Mouse (Mus musculus) cerebellum, adult 2 months (tissue): ENCODE results near the gene Cxcl3. TPM values are rescaled to one million over a fixed set of nuclear protein-coding genes. Genes with fewer than 3 reads are reported as not detected.

Experiments
- DNase-seq, 2 experiments: peaks; one replicate each; pipeline ENCODE4 v3.0.0; 2021
- H3K27ac ChIP-seq: fragments of 200-500 bp; 2 replicates; pipeline ENCODE4 v1.5.1; 2012; ENCODE audit warnings: low read length, control low read depth, inconsistent platforms; ENCODE audit not compliant: insufficient read depth
- H3K27me3 ChIP-seq: fragments of 200-500 bp; 2 replicates; pipeline ENCODE4 v1.6.1; 2012; ENCODE audit warnings: inconsistent platforms, mild to moderate bottlenecking, low read length, moderate library complexity; ENCODE audit not compliant: control insufficient read depth, insufficient read depth
- H3K4me1 ChIP-seq: fragments of 200-500 bp; 2 replicates; pipeline ENCODE4 v1.6.1; 2011; ENCODE audit warnings: low read length; ENCODE audit not compliant: control insufficient read depth, insufficient read depth
- H3K4me3 ChIP-seq: fragments of 200-500 bp; replicated peaks from 2 replicates; pipeline ENCODE3; 2011; ENCODE audit warnings: mild to moderate bottlenecking, low read depth, low read length, control low read depth; ENCODE audit not compliant: insufficient read depth
- CTCF ChIP-seq: fragments of 200-500 bp; IDR thresholded peaks from 2 replicates; pipeline ENCODE4 v1.5.1; 2011; ENCODE audit warnings: low read depth, mild to moderate bottlenecking, control low read depth, low read length, moderate library complexity, borderline replicate concordance; ENCODE audit not compliant: insufficient read depth
- POLR2A ChIP-seq: fragments of 200-500 bp; IDR thresholded peaks from 2 replicates; pipeline ENCODE4 v1.6.1; 2011; ENCODE audit warnings: low read length, control low read depth, borderline replicate concordance; ENCODE audit not compliant: insufficient read depth
- WGBS: fragments of 180-500 bp; shearing (Covaris S2); methylation state at CpG from one replicate; pipeline ENCODE4 v1.1.7; 2018; 5-methylcytosine and 5-hydroxymethylcytosine counted together
- polyA plus RNA-seq: library from polyadenylated mRNA; depleted of rRNA; stranded (reverse); fragments of >200 nt; gene quantifications from 2 replicates; pipeline ENCODE4 v1.2.3, GENCODE M21; 2012

Gene Cxcl3
- polyA plus RNA-seq, 1 experiment: not detected

DNA sequence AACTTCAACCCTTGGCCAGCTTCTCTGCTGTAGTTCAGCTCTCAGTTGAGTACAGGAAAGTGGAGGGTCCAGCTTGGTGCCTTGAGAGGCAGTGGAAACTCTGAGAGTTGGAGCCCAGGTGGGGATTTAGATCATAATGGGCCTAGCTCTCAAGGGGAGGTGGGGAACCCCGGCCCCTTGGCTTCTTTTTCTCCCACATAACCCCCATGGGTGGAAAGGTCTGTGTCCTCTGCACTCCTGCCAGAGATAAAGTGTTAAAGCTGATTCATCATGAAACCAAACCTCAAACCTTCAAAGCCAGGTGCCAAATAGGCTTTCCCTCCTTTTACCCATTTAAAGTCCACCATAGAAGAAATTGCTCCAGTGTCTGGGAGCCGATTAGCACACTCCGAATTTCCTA is 24.1 kb upstream of the Cxcl3 start:
- Histone ChIP-seq H3K4me3 (no peak overlapping the region), H3K27ac (no peak overlapping the region), H3K4me1 (no peaks in the 10 kb centered on the region), H3K27me3 (no peaks in the 10 kb centered on the region; the same call in 1 of the 2 replicates)
- DNase-seq: no peak
- 87% methylated on average over 3 of the region's 3 CpGs for WGBS
- TF ChIP-seq POLR2A (no peak), CTCF (no peak)

DNA sequence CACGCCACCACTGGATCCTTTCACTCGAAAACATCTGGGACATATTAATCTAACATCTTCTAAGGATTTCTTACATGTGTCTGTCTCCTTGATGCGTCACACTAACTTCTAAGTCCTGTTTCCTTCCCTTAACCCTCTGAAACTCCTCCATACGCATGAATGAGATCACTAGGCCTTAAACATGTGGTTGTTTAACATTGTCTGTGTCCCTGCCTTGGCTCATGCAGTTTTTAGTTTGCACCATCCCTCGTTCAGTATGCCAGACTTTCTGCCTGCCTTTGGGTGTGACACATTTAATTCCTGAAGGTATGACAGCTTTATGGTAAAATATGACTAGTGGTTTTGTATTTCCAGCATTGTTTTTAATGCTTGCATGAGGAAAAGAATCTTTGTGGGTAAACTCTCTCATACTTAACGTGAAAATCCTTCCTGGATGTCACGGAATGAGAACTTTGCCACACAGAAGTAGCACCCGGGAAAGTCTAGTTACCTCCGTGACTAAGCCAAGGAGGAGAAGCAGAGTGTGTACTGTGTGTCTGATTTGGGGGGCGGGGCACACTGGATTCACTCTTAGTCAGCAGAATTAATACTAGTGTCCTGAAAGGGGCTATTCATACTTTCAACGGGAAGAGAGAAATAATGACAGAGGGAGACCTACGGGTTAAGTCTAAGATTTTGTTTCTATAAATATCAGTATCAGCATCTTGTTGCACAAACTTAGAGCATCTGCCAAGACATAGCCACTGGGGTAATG is 21.8 kb upstream of the Cxcl3 start:
- 84% methylated on average over 12 of the region's 12 CpGs for WGBS
- Histone ChIP-seq H3K4me3 (no peak overlapping the region), H3K4me1 (no peaks in the 10 kb centered on the region), H3K27me3 (no peaks in the 10 kb centered on the region), H3K27ac (no peak overlapping the region)
- TF ChIP-seq POLR2A (no peak), CTCF (no peak)
- DNase-seq: no peak

DNA sequence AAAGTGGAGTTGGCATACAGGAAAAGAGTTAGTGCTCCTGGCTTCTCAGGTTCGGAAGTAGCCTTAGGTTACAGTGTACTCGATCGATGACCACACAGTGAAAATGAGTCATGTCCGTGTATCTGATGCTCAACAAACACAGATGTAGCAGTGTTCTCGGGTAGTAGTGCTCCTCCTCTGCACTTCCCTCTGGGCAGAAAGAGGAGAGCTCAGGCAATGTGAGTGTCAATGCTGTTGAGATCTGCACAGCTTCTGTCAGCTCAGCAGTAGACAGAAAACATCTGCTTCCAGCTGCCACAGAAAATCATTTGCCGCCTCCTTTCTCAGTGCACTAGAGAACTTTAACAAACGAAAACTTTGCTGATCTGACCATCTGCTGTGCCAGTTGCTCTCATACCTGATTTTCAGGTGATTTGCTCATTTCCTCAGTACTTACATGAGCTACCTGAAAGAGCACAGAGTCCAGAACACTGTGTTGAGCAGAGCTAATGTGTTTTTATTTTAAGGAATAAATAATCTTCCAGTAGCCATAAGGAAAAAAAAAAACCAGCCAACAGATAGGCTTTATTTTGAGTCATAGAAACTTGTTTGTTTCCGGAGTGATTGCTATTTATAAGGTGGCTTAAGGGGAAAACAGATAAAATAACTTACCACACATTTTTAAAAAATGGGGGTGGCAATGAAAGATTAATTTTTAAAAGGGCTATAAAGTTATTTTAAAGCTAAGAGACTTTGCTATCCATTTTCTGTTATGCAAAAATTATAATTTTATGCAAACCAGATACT is 19.9 kb upstream of the Cxcl3 start:
- H3K4me1 ChIP-seq: no peaks in the 10 kb centered on the region
- no peak overlapping the region for H3K4me3 ChIP-seq
- no peak for DNase-seq
- TF ChIP-seq CTCF (no peak), POLR2A (no peak)
- 85% methylated on average over 8 of the region's 8 CpGs for WGBS
- no peak overlapping the region for H3K27ac ChIP-seq
- H3K27me3 ChIP-seq: no peaks in the 10 kb centered on the region

DNA sequence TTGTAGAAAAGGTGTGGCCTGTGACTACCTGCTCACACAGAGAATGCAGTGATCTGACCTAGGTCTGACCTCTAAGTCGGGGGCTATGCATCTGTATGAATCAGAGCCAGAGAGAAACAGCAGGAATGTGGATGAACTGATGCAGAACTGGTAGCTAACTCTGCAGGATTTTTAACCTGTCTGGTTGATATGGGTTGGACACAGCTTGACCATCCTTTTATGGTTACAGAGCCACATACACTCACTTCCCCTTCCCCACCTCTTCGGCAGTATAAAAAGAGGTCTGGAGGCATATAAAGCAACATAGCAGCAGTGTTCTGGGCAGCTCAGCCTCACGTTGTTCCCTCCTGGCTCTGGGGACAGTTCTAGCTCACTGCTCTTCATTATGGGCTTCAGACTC is 17.7 kb upstream of the Cxcl3 start, which contains the start of gene Ppbp:
TSS of gene Ppbp (plus strand) at position 301 of the 400 bp plus-strand sequence.
- TF ChIP-seq CTCF (no peak), POLR2A (no peak)
- no peaks in the 10 kb centered on the region for H3K4me1 ChIP-seq
- H3K27me3 ChIP-seq: no peaks in the 10 kb centered on the region
- DNase-seq: no peak
- no peak within 1 kb of the TSS for H3K27ac ChIP-seq
- H3K4me3 ChIP-seq: no peak within 1 kb of the TSS
- WGBS: 60% methylated on average over 3 of the region's 3 CpGs

DNA sequence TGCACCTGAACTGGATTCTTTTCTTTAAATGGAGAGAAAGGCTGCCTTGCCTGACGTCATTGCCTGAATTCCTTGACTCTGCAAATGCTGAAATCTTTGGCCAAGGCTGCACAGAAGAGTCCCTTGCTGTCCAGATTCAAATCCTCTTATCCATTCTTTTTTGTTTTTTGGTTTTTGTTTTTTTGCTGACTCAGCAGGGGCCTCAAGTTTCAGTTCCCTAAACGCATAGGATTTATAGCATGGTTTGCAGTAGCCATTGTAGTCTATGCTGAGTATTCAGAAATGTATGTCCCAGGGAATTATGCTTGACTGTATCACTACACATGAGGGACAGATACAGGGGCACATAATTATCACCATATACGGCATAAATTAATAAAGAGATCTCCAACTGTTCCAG is 14.5 kb upstream of the Cxcl3 start:
- TF ChIP-seq CTCF (no peak), POLR2A (no peak)
- H3K4me1 ChIP-seq: no peaks in the 10 kb centered on the region
- 81% methylated on average over 3 of the region's 3 CpGs for WGBS
- no peak overlapping the region for H3K4me3 ChIP-seq
- no peak for DNase-seq
- H3K27me3 ChIP-seq: no peaks in the 10 kb centered on the region; the same call in 1 of the 2 replicates
- H3K27ac ChIP-seq: no peak overlapping the region

DNA sequence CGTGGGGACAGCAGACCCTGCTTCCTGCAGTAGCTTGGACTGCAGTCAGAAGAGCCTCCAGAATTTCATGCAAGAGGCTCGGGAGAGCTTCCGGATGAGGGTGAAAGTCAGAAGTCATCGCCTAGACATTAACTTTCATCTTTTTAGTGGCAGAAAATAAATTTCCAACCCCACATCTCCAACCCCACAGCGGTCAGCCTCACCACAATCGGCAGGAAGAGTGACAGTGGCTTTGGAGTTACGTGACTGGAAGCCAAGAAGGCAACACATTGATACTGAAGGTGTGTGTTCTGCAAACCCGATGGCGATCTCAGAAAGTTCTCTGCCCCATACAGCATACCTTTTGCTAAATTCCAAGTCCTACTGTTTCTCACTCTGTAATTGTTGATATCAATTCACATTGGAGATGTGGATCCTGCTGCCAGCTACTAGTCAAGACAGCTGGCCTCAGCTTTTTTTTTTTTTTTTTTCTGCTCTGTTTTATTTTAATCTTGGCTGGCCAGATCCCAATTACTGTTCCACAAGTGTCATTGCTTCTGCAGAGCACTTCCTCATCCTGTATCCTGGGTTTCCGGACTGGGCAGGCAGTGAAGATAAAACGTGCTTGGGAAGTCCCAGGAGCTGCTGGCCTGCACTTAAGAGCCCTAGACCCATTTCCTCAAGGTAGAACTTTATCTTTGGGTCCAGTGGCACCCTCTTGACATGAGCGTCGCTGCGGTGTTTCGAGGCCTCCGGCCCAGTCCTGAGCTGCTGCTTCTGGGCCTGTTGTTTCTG is 13.8 kb upstream of the Cxcl3 start, which contains the start of gene Pf4:
TSS of gene Pf4 (plus strand) at position 556 of the 774 bp plus-strand sequence.
- WGBS: 84% methylated on average over 16 of the region's 16 CpGs
- TF ChIP-seq POLR2A: no peak
- no peak for TF ChIP-seq CTCF
- H3K4me3 ChIP-seq: no peak within 1 kb of the TSS

DNA sequence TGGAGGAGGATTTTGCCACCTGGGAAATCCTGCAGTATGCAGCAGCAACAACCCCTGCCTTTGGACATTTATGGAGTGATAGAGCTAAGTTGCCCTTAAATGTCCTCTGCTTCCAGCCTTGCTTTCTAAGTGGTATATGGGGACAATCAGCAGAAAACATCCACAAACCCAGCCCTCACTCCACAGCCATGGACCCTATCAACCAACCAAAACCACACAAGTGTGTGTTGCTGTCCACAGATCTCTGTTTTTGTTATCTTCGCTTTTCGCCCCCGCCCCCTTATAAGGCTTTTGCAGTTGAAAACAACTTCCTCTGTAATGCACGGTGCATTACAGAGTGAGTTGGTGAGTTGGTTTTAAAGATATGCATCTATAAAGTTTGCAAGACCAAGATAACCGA is 10.3 kb upstream of the Cxcl3 start:
- Histone ChIP-seq H3K4me1 (no peaks in the 10 kb centered on the region), H3K27me3 (no peaks in the 10 kb centered on the region; the same call in 1 of the 2 replicates), H3K4me3 (no peak overlapping the region), H3K27ac (no peak overlapping the region)
- no peak for DNase-seq
- TF ChIP-seq POLR2A: no peak
- TF ChIP-seq CTCF: no peak
- 91% methylated on average over 5 of the region's 5 CpGs for WGBS

More for the DNA sequence above, 13.8 kb upstream of the Cxcl3 start, which contains the start of gene Pf4:
- Histone ChIP-seq H3K4me1 (no peaks in the 10 kb centered on the region), H3K27me3 (no peaks in the 10 kb centered on the region; the same call in 1 of the 2 replicates), H3K27ac (no peak within 1 kb of the TSS)
- no peak for DNase-seq

DNA sequence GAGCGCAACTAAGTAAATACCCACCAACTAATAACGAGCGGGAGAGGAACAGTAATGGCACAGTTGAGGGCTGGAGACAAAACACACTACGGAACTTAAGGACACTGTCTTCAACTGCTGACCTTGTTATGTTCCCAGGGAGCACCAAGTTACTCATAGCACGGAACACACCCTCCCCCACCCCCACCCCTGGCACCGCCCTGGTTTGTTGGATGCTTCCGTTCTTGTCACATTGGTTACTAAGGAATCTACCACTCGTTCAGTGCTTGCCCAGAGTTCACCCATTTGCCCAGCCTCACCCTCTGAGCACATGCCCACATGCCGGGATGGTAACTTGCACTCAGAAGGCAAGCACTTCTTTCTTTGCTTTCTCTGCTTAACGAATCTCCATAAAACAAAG is 8.3 kb upstream of the Cxcl3 start:
- DNase-seq: no peak
- Histone ChIP-seq H3K27me3 (no peaks in the 10 kb centered on the region; the same call in 1 of the 2 replicates), H3K27ac (no peak overlapping the region), H3K4me3 (no peak overlapping the region), H3K4me1 (no peaks in the 10 kb centered on the region)
- WGBS: 82% methylated on average over 10 of the region's 10 CpGs
- no peak for TF ChIP-seq CTCF
- no peak for TF ChIP-seq POLR2A
